Mouse (Mus musculus) embryonic facial prominence, embryonic 11.5 days (tissue): Measurements from ENCODE around the gene Pnmal2. TPM values are rescaled to one million over a fixed set of nuclear protein-coding genes. Genes with fewer than 3 reads are reported as not detected.

ENCODE experiments used
- ATAC-seq: fragments of 200-750 bp; cut with Nextera tagmentation; replicated peaks from 2 replicates; pipeline ENCODE4 v1.8.0; 2017; ENCODE audit warnings: low read depth; ENCODE audit not compliant: insufficient number of reproducible peaks, low FRiP score, low TSS enrichment
- DNase-seq: peaks from one replicate; pipeline ENCODE4 v3.0.0-alpha.2; 2015; ENCODE audit warnings: low spot score
- H3K27ac ChIP-seq: fragments of 300-500 bp; sonication (generic); replicated peaks from 2 replicates; pipeline ENCODE4 v1.5.1; 2014; ENCODE audit warnings: mild to moderate bottlenecking, low read depth, low read length, control low read depth
- H3K27me3 ChIP-seq: fragments of 300-500 bp; sonication (generic); 2 replicates; pipeline ENCODE4 v1.6.1; 2014; ENCODE audit warnings: mild to moderate bottlenecking, low read length, moderate library complexity, mixed read lengths; ENCODE audit not compliant: control insufficient read depth, insufficient read depth
- H3K36me3 ChIP-seq: fragments of 300-500 bp; sonication (generic); replicated peaks from 2 replicates; pipeline ENCODE4 v1.6.1; 2014; ENCODE audit warnings: low read depth, mild to moderate bottlenecking, low read length, moderate library complexity, mixed read lengths; ENCODE audit not compliant: control insufficient read depth, insufficient read depth
- H3K4me1 ChIP-seq: fragments of 300-500 bp; sonication (generic); 2 replicates; pipeline ENCODE4 v1.6.1; 2014; ENCODE audit warnings: low read length, mixed read lengths; ENCODE audit not compliant: control insufficient read depth, insufficient read depth
- H3K4me2 ChIP-seq: fragments of 300-500 bp; sonication (generic); 2 replicates; pipeline ENCODE4 v1.6.1; 2014; ENCODE audit warnings: low read depth, mild to moderate bottlenecking, control low read depth, low read length, moderate library complexity
- H3K4me3 ChIP-seq: fragments of 300-500 bp; sonication (generic); 2 replicates; pipeline ENCODE4 v1.5.1; 2014; ENCODE audit warnings: low read depth, low read length, control low read depth
- H3K9ac ChIP-seq: fragments of 300-500 bp; sonication (generic); replicated peaks from 2 replicates; pipeline ENCODE4 v1.6.1; 2014; ENCODE audit warnings: mild to moderate bottlenecking, control low read depth, low read length
- H3K9me3 ChIP-seq: fragments of 300-500 bp; sonication (generic); replicated peaks from 2 replicates; pipeline ENCODE4 v1.6.1; 2016; ENCODE audit warnings: mild to moderate bottlenecking, low read length, inconsistent platforms, mixed read lengths; ENCODE audit not compliant: control insufficient read depth
- WGBS: fragments of 180-500 bp; shearing (Covaris S2); extraction: QIAGEN DNeasy Blood & Tissue Kit; methylation state at CpG from one replicate; pipeline ENCODE4 v1.1.7; 2014; 5-methylcytosine and 5-hydroxymethylcytosine counted together
- polyA plus RNA-seq: library from polyadenylated mRNA; unstranded; fragments of >200 nt; fragmentation: Nextera tagmentation; extraction: Ambion mirVana; gene quantifications from 2 replicates; pipeline ENCODE4 v1.2.1, GENCODE M21; 2014

Pnmal2 gene
- polyA plus RNA-seq, 1 experiment from 2014 or later: 4.2 TPM

- Histone ChIP-seq H3K9me3 (no peaks in the 10 kb centered on the region; the same call in 1 of the 2 replicates), H3K27me3 (no peaks in the 10 kb centered on the region), H3K4me2 (no peak overlapping the region), H3K4me1 (no peaks in the 10 kb centered on the region; the same call in 1 of the 2 replicates), H3K4me3 (no peak overlapping the region), H3K9ac (no peak overlapping the region), H3K27ac (no peak overlapping the region), H3K36me3 (no peaks in the 10 kb centered on the region)
- WGBS: 40% methylated on average over 3 of the region's 3 CpGs
- ATAC-seq (no peak), DNase-seq (peak; percentile 71)
Observed at GRCm38 (mm10) chr7:16988405-16988804, 43.9 kb downstream of the Pnmal2 start.

- DNase-seq: peak; percentile 48
- no peak overlapping the region for H3K9ac ChIP-seq
- 31% methylated on average over 15 of the region's 15 CpGs for WGBS
Observed at GRCm38 (mm10) chr7:16990006-16990744, 45.7 kb downstream of the Pnmal2 start.

GRCm38 (mm10) chr7:16991681-16992450 is 47.4 kb downstream of the Pnmal2 start:
- peak; percentile 63 for ATAC-seq
- H3K4me3 ChIP-seq: no peak overlapping the region

More at GRCm38 (mm10) chr7:16990006-16990744, 45.7 kb downstream of the Pnmal2 start:
- Histone ChIP-seq H3K4me1 (peaks cover 3% of the 10 kb centered on the region), H3K9me3 (no peaks in the 10 kb centered on the region; the same call in 1 of the 2 replicates), H3K27me3 (no peaks in the 10 kb centered on the region), H3K4me3 (no peak overlapping the region), H3K36me3 (no peaks in the 10 kb centered on the region), H3K27ac (peak overlapping the region; percentile 38; the same call in 1 of the 2 replicates), H3K4me2 (no peak overlapping the region)
- ATAC-seq: no peak

GRCm38 (mm10) chr7:16992451-16992807 is 47.9 kb downstream of the Pnmal2 start, which contains the start of gene Ccdc8:
Gene Ccdc8 (plus strand): TSS chr7:16992708.
- no peaks in the 10 kb centered on the region for H3K36me3 ChIP-seq
- ATAC-seq (no peak), DNase-seq (no peak)
- peak within 1 kb of the TSS; percentile 68 for H3K4me3 ChIP-seq
- peak within 1 kb of the TSS; percentile 77 for H3K9ac ChIP-seq
- no peaks in the 10 kb centered on the region for H3K27me3 ChIP-seq
- 93% methylated on average over 5 of the region's 5 CpGs for WGBS
- H3K4me1 ChIP-seq: peaks cover 10% of the 10 kb centered on the region
- H3K9me3 ChIP-seq: no peaks in the 10 kb centered on the region; the same call in 1 of the 2 replicates
- peak within 1 kb of the TSS; percentile 82 for H3K27ac ChIP-seq
- peak within 1 kb of the TSS; percentile 78 for H3K4me2 ChIP-seq

More at GRCm38 (mm10) chr7:16991681-16992450, 47.4 kb downstream of the Pnmal2 start:
- H3K27me3 ChIP-seq: no peaks in the 10 kb centered on the region
- peak overlapping the region; percentile 10 for H3K9ac ChIP-seq
- H3K9me3 ChIP-seq: no peaks in the 10 kb centered on the region; the same call in 1 of the 2 replicates
- H3K27ac ChIP-seq: peak overlapping the region; percentile 82
- DNase-seq: peak; percentile 89
- H3K36me3 ChIP-seq: no peaks in the 10 kb centered on the region
- 61% methylated on average over 18 of the region's 18 CpGs for WGBS
- peak overlapping the region; percentile 16; the same call in 1 of the 2 replicates for H3K4me2 ChIP-seq
- H3K4me1 ChIP-seq: peaks cover 10% of the 10 kb centered on the region

GRCm38 (mm10) chr7:16993651-16994399 is 49.3 kb downstream of the Pnmal2 start:
- Histone ChIP-seq H3K9me3 (no peaks in the 10 kb centered on the region; the same call in 1 of the 2 replicates), H3K36me3 (no peaks in the 10 kb centered on the region), H3K27me3 (no peaks in the 10 kb centered on the region), H3K27ac (peak overlapping the region; percentile 52), H3K4me2 (peak overlapping the region; percentile 78), H3K9ac (peak overlapping the region; percentile 77), H3K4me1 (peaks cover 10% of the 10 kb centered on the region), H3K4me3 (peak overlapping the region; percentile 68)
- ATAC-seq: peak; percentile 92
- WGBS: under 1% methylated on average over 27 of the region's 27 CpGs
- DNase-seq: peak; percentile 91

- Histone ChIP-seq H3K27ac (peak overlapping the region; percentile 52), H3K27me3 (no peaks in the 10 kb centered on the region), H3K9ac (peak overlapping the region; percentile 77), H3K4me2 (peak overlapping the region; percentile 78), H3K36me3 (0 out of 2 replicates have a peak, but pooled peaks cover under 1% of the 10 kb centered on the region), H3K4me1 (peaks cover 10% of the 10 kb centered on the region), H3K4me3 (peak overlapping the region; percentile 68), H3K9me3 (no peaks in the 10 kb centered on the region; the same call in 1 of the 2 replicates)
- peak; percentile 5 for DNase-seq
- no peak for ATAC-seq
- WGBS: 6% methylated on average over 20 of the region's 20 CpGs
Observed at GRCm38 (mm10) chr7:16994400-16994799, 49.9 kb downstream of the Pnmal2 start.

GRCm38 (mm10) chr7:16995345-16995744 is 50.9 kb downstream of the Pnmal2 start:
- Histone ChIP-seq H3K27ac (no peak overlapping the region), H3K36me3 (0 out of 2 replicates have a peak, but pooled peaks cover 3% of the 10 kb centered on the region), H3K9me3 (no peaks in the 10 kb centered on the region), H3K9ac (no peak overlapping the region; the same call in 1 of the 2 replicates), H3K4me2 (peak overlapping the region; percentile 78), H3K4me3 (peak overlapping the region; percentile 68), H3K27me3 (no peaks in the 10 kb centered on the region), H3K4me1 (peaks cover 10% of the 10 kb centered on the region)
- ATAC-seq: no peak
- no peak for DNase-seq
- WGBS: 90% methylated on average over 4 of the region's 4 CpGs
